Comparison of ENCODE assay signal across 8 mouse cellular contexts in the genomic region with DNA sequence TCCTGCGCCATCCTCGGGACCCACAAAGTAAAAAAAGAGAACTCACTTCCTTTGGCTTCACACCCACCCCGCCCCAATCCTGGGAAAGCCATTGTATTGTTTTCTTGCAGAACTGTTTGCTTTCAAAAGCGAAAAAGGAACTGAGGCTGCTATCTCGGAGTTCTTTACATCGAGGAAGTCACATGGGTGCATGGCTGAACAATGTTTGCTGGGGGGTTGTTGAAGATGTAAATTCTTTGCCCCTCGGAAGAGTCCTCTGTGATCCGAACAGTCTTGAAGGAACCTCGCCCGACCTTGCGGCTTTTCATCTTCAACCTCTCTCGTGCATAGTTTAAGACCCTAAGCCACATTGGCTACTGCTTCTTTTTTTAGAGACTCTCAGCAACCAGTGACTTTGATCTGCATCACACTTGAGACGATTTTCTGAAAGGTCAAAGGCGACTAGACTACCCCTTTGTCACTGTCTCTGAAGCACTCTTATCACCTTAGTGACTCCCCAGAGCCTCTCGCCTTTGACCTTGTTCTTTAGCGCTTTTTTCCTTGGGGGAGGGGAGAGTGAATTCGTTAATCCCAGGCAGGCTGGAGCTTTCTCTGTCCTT.
DNase-seq lines count a peak whose midpoint lies in the region; ATAC-seq lines count a peak whose summit lies in the region.

No protein-coding gene starts in this region.

- no peaks in the 10 kb centered on the region for H3K27me3 ChIP-seq in forebrain, embryonic 13.5 days
- H3K27me3 ChIP-seq in limb, embryonic 11.5 days (ENCODE audit: control insufficient read depth, insufficient read depth, low read length): no peaks in the 10 kb centered on the region
- H3K27me3 ChIP-seq in midbrain, embryonic 10.5 days (ENCODE audit: low read depth, poor library complexity, severe bottlenecking): peaks cover 77% of the 10 kb centered on the region
- no peaks in the 10 kb centered on the region for H3K27me3 ChIP-seq in splenic B cell, adult 2 months (ENCODE audit: control insufficient read depth, insufficient read depth, low read length, poor library complexity, severe bottlenecking)

- 0 out of 2 replicates have a peak overlapping the region, but pooled peaks have one; percentile 28 for H3K27ac ChIP-seq in forebrain, embryonic 13.5 days
- no peak overlapping the region for H3K27ac ChIP-seq in limb, embryonic 11.5 days (replicated peaks; ENCODE audit: low read depth, low read length)
- H3K27ac ChIP-seq in midbrain, embryonic 10.5 days (replicated peaks): peak overlapping the region; percentile 88

- peaks cover 12% of the 10 kb centered on the region for H3K4me1 ChIP-seq in forebrain, embryonic 13.5 days
- 0 out of 2 replicates have a peak, but pooled peaks cover 6% of the 10 kb centered on the region for H3K4me1 ChIP-seq in limb, embryonic 11.5 days (ENCODE audit: control insufficient read depth, insufficient read depth, low read length)
- peaks cover 49% of the 10 kb centered on the region for H3K4me1 ChIP-seq in midbrain, embryonic 10.5 days

- peak overlapping the region; percentile 36 for H3K4me3 ChIP-seq in forebrain, embryonic 13.5 days
- H3K4me3 ChIP-seq in limb, embryonic 11.5 days (ENCODE audit: low read depth, low read length): peak overlapping the region; percentile 15; the same call in 1 of the 2 replicates
- H3K4me3 ChIP-seq in midbrain, embryonic 10.5 days: peak overlapping the region; percentile 46

- no peaks in the 10 kb centered on the region for H3K36me3 ChIP-seq in forebrain, embryonic 13.5 days (ENCODE audit: poor library complexity, severe bottlenecking)
- H3K36me3 ChIP-seq in limb, embryonic 11.5 days (ENCODE audit: control insufficient read depth, insufficient read depth, low read length): no peaks in the 10 kb centered on the region
- H3K36me3 ChIP-seq in midbrain, embryonic 10.5 days: no peaks in the 10 kb centered on the region
- no peaks in the 10 kb centered on the region for H3K36me3 ChIP-seq in splenic B cell, adult 2 months (ENCODE audit: control insufficient read depth, insufficient read depth, low read length, poor library complexity, severe bottlenecking)

- peak overlapping the region; percentile 65 for H3K4me2 ChIP-seq in forebrain, embryonic 13.5 days
- peak overlapping the region; percentile 50 for H3K4me2 ChIP-seq in limb, embryonic 11.5 days (ENCODE audit: low read depth, severe bottlenecking)

- 4% methylated on average over 17 of the region's 17 CpGs for WGBS in forebrain, embryonic 13.5 days
- 4% methylated on average over 17 of the region's 17 CpGs for WGBS in limb, embryonic 11.5 days
- WGBS in midbrain, embryonic 10.5 days: under 1% methylated on average over 17 of the region's 17 CpGs

- no peaks in the 10 kb centered on the region for H3K9me3 ChIP-seq in forebrain, embryonic 13.5 days (replicated peaks)
- no peaks in the 10 kb centered on the region for H3K9me3 ChIP-seq in limb, embryonic 11.5 days (ENCODE audit: control insufficient read depth, low read length)
- H3K9me3 ChIP-seq in midbrain, embryonic 10.5 days (replicated peaks): no peaks in the 10 kb centered on the region

- peak overlapping the region; percentile 54; the same call in 1 of the 2 replicates for H3K9ac ChIP-seq in forebrain, embryonic 13.5 days
- H3K9ac ChIP-seq in limb, embryonic 11.5 days (ENCODE audit: low read length): peak overlapping the region; percentile 52; the same call in 1 of the 2 replicates

- DNase-seq in 416B (ENCODE audit: low read depth) (peak; percentile 82), WW6 (ENCODE audit: low read depth, low spot score) (peak; percentile 54)
- DNase-seq in limb, embryonic 11.5 days (ENCODE audit: low spot score): no peak
- DNase-seq in midbrain, embryonic 10.5 days (ENCODE audit: low spot score): peak; percentile 81
- DNase-seq in splenic B cell, adult 2 months (ENCODE audit: low read depth, low spot score): peak; percentile 79
- DNase-seq in cerebellum, postnatal 25 days: no peak

- peak; percentile 52 for ATAC-seq in forebrain, embryonic 13.5 days
- ATAC-seq in hematopoietic stem cell, adult 5-6 weeks (replicated peaks in 1 of 2; ENCODE audit: insufficient read depth in 1 of 2, low FRiP score in 2 of 2, low TSS enrichment in 1 of 2, low read depth in 1 of 2, poor library complexity in 2 of 2, severe bottlenecking in 2 of 2): peak; percentile 2 to 5; a peak in 1 of 4 replicates
- ATAC-seq in limb, embryonic 11.5 days (ENCODE audit: insufficient number of reproducible peaks, low FRiP score, low TSS enrichment, low read depth): peak; percentile 52

Comparison
In these comparisons a context has a peak if more than half of its experiments do, and no peak if none do; other contexts are left out.
1. DNase-seq: peak in 416B (single experiment), WW6 (single experiment), midbrain, embryonic 10.5 days (single experiment) and splenic B cell, adult 2 months (single experiment); none in limb, embryonic 11.5 days (single experiment) and cerebellum, postnatal 25 days (0 of 2).
2. Peak in every context shown above with its lines, with median percentiles within 50 percentile points of each other: ATAC-seq and H3K4me3 ChIP-seq.